Mouse (Mus musculus) liver, embryonic 13.5 days (tissue): ENCODE results near the gene Acod1. TPM values are rescaled to one million over a fixed set of nuclear protein-coding genes. Genes with fewer than 3 reads are reported as not detected.

Source experiments
- polyA plus RNA-seq: library from polyadenylated mRNA; unstranded; fragments of >200 nt; fragmentation: Nextera tagmentation; extraction: Ambion mirVana; gene quantifications from 2 replicates; pipeline ENCODE4 v1.2.1, GENCODE M21; 2015

Gene Acod1
- polyA plus RNA-seq, 1 experiment from 2014 or later: 0.12 TPM

Other genes with a start within 250 kb of the Acod1 start
- 1.9 and 2.3 TPM in 2 replicates for gene Kctd12, start 64.3 kb upstream of the Acod1 start, polyA plus RNA-seq
- 20.9 and 25.2 TPM in 2 replicates for gene Cln5, start 23.2 kb downstream of the Acod1 start, polyA plus RNA-seq
- gene Fbxl3, start 52.6 kb downstream of the Acod1 start, polyA plus RNA-seq: 10.5 and 13.9 TPM in 2 replicates